Mouse (Mus musculus) MEL-GATA-1-ER (cell line): ENCODE results near the gene Grasp.

ENCODE experiments used
- DNase-seq: peaks from one replicate; pipeline ENCODE4 v3.0.0-alpha.2; 2012; ENCODE audit warnings: low read depth; ENCODE audit errors: extremely low read depth

The Grasp gene

DNA sequence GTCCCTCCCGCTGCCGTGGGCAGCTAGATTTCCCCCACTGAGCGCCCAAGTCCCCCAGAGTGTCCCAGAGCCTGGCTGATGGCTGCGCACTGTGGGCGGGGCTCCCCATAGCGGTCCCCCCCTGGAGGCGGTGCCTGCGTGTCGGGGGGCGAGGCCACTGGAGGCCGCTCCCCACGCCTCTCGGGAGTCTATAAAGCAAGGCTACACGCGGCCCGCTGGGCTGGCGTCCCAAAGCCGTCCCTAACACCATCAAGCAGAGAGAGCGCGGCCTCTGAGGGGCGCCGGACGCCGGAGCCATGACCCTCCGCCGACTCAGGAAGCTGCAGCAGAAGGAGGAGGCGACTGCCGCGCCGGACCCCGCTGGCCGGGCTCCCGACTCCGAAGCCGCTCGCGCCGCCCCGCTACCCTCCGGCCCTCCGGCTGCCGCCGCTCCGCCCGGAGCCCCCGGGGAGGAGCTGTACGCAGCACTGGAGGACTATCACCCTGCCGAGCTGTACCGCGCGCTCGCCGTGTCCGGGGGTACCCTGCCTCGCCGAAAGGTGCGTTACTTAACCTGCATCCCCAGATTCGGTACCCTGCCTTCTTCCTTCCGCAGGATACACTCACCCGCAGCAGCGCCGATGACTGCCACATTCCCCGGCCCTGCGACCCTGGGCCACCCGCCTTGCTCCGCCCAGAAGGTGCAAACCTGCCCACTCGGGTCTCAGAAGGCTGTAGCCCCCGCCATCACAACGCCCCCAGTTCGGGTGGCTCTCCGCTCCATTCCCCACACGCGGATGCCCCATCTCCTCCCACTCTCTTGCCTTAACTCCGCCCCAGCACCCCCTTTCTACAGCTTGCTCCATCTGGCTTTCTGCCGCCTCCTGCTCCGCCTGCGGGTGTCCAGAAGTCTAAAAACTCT, at the start of gene Grasp:
Grasp (plus strand) TSS at position 183 of the 901 bp plus-strand sequence.
- DNase-seq, result peak; percentile 55

DNA sequence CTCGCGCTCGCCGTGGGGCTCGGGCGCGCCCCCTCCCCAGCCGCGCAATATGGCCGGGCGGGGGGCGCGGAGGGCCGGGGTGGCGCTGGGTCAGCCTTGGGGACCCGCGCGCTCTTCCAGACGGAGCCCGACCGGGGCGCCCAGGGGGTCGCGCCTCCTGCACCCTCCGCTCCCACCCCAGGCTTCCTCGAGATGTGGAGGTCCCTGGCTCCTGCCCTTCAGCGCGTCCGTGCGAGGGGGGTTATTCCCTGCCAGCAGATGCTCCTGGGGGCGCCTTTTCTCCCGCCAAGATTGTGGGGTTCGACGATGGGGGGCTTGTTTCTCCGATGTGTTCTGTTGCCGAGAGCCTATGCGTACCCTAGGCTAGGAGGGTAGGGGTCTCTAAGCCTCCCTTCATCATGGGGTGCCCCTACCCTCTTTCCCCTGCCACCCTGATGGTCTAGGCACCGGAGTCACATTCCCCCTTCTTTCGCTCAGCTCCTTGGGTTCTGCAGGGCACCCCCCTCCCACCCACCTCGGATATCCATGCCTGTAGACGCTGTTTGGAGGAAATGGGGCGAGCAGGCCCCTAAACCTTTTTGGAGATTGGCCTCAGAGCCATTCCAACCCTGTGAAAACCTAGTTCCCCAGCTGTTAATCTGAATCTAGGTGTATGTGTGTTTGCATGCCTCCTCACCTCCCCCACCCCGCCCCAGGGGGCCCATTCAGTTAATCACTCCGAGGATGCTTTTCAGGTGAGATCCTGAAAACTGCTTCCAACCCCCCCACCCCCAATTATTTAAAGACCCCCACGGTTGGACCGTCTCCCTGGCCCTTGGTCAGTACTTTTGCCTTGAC, 49.5 kb upstream of the Grasp start:
- DNase-seq, result no peak

DNA sequence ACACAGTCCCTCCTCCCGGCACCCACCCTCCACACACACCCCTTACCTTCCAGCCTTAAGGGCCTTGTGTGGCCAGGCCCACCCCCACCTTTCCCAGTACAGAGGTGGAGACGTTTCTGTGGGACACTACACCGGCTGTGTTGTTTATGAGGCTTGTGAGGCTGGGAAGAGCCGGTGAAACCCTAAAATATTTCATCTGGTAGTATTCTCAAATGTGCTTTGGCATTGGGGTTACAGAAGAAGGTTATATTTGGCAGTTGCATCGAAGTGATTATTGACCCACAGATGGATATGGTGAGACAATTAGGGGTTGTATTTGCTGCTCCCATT, 48.9 kb upstream of the Grasp start:
- no peak for DNase-seq

DNA sequence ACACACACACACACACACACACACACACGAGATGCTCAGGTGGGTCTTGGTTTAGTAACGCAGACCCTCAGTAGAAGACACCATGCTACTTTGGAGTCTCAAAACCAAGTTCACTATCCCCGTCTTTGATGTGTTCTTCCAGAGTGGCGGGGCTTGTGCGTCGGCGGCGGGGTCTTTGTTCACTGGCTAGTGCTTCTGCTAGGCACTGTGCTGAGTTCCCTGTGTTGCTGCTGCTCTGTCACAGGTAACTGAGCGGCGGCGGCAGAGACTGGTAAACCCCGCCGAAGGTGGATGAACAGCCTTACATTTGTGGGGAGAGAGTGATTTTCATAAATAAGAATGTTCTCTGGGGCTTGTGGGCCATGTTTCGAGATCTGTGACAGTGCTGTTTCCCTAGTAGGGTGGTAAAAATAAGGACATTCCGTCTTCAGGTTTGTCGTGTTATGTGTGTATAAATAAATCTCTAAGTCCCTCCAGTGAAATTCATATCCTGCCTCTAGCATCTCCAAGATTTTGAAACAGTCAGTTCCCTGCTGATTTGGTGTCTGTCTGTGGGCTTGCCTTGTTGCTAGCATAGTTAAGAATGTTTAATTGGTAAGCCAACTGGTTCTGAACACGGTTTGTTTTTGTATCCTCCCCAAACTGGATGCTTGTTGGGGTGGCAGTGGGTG, 48.2 kb upstream of the Grasp start:
- no peak for DNase-seq

DNA sequence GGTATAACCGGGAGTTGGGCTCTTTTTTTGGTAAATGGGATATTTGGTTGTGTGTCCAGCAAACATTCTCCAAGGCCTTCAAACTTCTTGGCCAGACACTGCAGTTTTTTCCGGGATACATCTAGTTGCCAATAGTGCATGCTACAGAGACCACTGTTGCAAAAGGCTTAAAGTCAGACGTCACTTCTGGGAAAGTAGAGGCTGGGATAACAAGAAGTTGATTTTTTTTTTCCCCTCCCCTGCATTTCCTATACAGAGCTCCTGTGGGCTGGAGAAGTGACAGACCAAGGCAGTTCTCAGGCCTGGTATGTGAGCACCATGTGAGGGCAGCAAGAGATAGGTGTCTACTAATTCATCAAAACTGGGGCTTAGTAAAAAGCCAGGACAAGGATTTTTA, 47.7 kb upstream of the Grasp start:
- DNase-seq, result no peak

DNA sequence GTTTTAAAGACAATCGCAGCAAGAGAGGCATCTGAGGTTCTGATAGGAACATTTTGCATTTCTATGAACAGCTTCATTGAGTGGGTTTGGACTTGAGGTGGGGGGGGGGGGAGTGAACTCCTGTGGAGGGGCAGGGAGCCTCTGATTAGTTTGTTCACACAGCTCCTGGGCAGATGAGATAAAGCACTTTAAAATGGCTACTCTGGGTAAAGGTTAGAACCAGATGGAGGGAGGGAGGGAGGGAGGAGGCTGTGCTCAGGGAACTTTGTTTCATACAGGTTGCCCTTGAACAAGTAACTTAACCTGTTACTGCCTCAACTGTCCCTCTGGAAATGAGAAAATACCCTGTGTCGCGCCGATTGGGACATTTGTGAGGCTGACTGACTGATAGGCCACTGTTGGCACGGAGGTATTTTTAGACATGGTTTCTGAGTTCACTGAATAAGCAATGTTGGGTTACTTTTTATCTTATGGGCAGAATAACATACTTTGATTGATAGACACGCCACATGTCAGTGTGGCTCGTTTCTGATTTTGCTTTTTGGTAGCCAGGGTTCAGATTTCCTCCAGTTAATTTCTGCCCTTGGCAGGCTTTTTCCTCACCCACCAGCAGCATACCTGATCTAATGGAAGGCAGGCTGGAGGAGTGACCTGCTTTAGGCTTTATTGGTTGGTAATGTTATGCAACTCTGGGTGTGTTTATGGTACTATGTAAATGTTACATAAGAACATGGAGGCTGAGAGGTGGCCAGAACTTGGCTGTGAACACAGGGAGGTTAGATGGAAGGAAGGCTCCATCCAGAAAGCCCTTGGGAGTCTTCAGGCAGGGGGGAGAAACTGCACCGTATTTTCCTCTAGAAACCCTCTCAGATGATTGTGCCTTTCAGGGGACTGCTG, 46.9 kb upstream of the Grasp start:
- peak; percentile 51 for DNase-seq

DNA sequence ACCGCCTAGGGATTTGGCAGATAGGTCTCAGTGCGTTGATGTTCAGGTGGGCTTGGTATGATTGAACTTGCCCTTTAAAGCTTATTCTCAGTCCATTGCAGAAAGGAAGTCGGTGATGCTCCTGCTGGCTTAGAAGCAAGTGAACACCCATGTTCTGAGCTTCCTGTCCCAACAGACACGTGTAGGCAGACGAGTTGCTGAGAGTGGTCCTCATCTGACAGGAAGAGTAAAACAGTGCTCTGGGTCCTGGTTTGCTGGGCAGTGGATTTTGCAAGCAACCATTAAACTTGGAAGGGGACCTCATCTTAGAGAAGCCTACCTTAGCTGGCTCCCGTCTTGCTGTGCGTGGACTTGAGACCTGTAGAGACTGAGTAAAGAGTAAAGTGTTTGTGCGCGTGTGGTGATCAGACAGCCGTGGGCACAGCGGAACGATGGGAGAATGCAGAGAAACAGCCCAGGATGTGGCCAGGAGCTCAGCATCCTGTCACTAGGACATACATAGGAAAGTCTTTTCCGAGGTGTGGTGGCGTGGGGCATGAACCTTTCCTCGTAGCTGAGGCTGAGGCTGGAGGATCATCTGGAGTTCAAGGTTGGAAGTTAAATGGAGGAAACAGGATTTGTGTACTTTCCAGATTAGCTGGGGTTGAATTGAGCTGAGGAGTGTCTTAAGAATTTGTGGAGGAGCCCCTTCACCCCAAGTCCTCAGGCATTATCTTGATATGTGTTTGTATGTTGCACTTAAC, 43.5 kb upstream of the Grasp start:
- DNase-seq, result no peak

DNA sequence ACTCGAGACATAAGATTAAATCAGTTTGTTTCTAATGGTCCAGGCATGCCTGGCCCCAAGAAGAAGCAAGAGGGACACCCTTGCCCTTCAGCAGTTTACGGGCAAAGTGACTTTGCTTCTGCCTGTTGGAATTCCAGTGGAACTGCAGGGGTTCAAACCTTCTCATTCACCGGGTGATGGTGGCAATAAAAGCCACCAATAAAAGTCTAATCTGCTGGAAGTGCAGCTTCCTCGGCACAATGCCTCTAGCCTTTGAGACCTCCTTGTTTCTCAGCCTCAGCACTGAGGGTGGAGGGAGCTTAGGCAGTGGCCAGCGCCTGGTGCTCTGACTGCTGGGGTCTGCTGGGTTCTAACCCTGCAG, 42.9 kb upstream of the Grasp start:
- no peak for DNase-seq

DNA sequence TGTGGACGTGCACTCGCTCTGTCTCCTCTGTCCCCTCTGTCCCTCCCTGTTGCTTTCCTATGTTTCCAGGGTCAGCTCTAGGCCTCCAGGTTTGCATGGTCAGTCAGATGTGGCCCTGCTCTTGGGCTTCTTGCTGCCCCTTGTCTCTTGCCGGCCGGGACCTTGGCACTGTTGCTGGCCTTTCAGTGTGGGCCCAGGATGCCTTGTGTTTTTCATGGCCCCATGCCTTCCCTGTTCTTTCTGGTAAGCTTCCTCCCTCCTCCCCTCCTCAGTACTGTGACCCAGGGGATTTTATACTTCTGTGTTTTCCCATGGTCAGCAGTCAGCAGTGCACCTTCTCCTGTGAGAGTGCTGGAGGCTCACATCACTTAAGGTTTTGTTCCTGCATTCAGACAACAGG, 42.5 kb upstream of the Grasp start:
- DNase-seq, result no peak

DNA sequence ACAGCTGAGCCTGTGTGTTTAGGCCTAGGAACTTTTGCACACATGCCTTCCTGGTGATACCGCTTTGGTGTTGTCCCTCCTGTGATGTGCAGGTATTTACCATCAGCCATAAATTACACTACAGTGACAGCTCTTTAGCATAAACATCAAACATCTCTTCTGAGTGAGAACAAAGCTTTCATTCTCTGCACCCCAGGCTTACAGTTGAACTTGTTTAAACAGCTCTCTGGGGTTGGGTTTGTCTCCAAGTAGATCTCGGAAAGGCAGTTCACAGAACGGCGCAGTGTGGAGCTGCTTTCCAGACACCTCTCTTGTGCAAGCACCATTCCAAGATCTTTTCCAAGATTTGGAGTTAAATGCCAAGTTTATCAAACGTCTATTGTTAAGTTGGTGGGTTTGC, 41.3 kb upstream of the Grasp start:
- no peak for DNase-seq

DNA sequence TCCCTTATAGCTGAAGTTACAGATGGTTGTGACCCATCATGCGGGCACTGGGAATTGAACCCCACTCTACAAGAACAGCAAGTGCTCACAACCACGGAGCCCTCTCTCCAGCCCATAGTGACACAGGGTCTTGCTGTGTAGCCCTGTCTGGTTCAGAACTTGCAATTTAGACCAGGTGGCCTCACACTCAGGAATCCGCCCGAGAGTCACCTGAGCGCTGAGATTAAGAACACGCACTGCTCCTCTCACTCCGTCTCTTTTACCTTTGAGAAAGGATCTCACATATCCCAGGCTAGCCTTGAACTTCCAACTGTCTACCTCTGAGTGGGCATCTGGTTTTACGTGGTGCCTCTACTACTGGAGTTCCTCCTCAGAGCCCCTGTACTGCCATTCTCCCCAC, 39.7 kb upstream of the Grasp start:
- no peak for DNase-seq

DNA sequence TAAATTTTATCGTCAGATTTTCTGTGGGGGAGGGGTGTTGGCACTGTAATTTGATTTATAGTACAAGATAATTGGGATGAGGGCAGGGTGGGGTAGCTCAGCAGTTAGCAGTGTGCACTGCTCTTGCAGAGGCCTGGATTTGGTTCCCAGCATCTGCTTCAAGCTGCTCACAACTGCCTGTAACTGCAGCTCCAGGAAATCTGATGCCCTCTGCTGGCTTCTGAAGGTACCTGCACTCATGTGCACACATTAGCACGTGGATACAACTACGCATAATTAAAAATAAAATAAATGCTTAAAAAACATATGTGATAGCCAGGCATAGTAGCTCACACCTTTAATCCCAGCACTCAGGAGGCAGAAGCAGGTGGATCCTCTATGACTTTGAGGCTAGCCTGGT, 38.4 kb upstream of the Grasp start:
- DNase-seq, result no peak

DNA sequence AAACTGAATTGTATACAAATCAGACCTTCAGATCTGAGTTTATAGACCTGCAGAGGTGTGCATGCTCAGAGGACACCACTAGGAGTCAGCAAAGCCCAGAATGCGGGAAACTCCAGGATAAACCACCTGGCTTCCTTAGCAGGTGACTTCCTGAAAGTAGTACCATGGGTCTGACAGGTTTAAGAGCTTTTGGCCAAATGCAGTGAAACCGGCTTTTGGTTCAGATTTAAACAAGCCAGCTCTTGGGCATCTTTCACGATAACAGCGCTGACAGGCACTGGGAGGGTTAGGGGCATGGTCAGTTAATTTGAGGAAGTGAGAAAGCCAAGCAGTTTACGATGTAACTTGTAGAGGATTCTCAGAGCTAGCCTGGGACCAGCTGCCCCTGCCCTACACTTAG, 36.1 kb upstream of the Grasp start:
- no peak for DNase-seq

DNA sequence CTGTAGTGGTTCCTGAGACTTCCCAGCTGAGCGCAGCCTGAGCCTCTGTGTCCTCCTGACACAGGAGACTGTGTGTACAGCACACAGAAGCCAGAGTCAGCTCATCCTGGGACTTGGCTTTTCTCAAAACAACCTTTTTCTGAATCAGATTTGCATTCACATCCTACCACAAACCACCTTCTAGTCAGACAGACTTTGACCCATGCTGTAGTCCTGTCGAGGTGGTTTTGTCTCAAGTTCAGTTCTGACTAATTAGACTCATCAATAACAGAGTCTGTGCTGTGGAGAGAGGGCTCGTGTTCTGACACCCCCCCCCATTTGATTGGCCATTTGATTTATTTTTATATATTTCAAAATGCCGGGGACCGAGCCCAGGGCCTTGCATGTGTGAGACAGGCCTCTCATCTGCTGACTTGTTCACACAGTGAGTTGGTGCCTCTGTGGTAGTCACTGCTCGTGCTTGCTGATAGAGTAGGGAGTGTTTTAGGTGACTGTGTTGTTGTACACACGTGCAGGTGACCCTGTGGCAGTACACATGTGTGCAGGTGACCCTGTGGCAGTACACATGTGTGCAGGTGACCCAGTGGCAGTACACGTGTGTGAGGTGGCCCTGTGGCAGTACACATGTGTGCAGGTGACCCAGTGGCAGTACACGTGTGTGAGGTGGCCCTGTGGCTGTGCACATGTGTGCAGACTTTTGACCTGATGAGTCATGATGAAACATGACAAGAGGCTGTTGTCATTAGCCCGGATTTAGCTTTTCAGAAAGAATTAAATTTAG, 33.8 kb upstream of the Grasp start:
- DNase-seq, result no peak

DNA sequence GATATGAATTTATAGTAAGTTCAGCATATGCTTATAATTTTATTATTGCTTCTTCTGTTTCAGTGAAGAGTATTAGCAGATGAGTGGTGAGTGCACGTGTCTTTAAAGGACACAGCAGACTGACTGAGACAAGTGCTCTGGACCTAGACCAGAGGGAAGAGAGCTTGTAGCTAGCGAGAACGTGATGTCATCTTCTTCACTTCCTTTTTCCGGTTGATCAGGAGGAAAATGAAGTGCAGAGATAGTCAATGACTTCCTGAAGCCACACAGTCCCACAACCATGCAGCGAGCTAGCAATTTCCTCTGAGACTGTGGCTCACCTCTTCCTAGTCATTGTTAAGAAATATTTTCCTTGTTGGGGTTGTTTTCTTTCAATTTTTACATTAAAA, 33.2 kb upstream of the Grasp start:
- DNase-seq, result peak; percentile 54

DNA sequence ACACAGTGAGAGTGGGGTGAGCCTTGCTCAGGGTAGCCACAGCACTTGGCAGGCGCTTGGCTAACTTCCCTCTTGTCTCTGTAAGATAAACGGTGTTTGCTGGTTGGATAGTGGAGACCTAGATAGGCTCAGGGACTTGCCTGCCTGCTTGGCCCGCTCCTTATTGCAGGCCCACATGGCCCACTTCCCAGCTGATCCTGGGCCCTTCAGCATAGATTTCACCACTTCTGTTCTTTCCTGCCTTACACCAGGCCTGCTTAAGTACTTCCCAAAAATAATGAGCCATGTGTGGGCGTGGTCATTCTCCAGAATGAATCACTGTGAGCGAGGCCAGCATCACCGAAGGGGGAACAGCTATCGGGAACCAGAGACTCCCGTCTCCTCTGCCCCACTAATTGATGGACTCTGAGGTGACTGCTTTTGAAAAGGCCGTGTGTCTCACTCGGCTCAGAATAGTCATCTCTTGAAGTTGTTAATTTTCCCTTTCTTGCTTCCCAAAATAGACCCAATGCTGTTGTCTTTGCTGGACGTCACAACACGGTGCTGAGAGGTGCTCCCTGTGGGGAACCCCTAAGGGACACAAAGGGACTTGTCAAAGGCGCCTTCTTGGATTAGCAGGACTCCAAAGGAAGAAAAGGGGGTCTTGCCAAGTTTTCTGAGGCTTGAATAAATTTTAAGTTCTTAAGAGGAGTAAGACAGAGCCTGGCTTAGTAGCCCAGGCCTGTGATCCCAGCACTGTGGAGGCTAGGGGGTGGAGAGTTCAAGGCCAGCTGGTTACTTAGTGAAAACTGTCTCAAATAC, 32.3 kb upstream of the Grasp start:
- DNase-seq, result peak; percentile 68

DNA sequence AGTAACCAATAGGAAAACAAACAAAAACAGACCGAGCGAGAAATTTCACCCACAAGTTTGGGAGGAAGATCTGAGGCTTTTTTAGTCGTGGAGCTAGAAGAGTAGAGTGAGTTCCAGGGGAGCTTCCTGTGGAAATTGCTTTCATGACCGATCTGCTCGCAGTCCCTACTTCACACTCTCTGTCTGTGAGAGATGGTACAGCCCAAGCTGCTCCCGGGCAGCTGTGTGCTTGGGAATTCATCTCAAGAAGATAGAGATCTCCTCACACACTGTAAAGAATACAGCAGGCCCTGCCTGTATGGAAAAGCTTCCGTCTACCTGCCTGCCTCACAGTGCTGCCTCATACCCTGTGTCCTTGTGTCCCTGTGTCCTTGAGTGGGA, 31.7 kb upstream of the Grasp start:
- DNase-seq, result no peak

DNA sequence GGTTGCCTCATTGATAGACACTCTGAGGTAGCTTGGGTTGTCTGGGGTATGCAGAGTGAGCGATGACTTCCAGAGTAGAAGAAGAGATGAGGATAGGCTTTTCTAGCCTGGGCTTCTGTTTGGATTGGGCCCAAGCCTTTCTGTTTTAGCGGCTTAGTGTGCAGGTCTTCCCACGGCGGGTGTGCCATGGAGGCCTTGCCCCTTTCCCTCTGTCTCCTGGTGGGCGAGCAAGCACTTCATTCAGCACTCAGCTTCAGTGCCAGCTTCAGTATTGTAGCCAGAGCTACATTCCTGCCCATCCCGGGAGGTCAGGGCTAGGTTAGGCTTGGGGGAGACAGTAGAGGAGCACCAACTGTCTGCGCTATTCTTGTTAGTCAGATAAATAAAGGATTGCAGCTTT, 31.3 kb upstream of the Grasp start:
- no peak for DNase-seq

DNA sequence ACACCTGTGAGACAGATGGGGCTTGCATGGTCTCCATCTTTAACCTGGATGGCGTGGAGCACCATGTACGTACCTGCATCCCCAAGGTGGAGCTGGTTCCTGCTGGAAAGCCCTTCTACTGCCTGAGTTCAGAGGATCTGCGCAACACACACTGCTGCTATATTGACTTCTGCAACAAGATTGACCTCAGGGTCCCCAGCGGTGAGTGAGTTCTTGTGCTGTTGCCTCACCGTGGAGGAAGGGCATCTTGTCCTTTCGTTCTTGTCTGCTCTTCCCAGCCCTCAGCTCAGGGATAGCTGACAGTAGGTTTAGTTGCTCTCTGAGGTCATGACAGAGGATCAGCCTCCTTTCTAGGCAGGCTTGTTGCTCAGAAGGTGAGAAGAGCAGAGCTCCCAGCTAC, 30.0 kb upstream of the Grasp start:
- DNase-seq, result no peak
